Mouse (Mus musculus) left cerebral cortex, postnatal 4 days (tissue): ENCODE data around the gene Tmem259. TPM values are rescaled to one million over a fixed set of nuclear protein-coding genes. Genes with fewer than 3 reads are reported as not detected.
A peak's percentile ranks its signal among the peaks of the same experiment; 100 is the strongest.

Source experiments
- DNase-seq: peaks from one replicate; pipeline ENCODE4 v3.0.0-alpha.2; 2022
- intact Hi-C: fragments of 180-260 bp; cut with DNase I; formaldehyde crosslinking; loops from one replicate; pipeline ENCODE4 v1.15.1; 2025
- total RNA-seq, 2 experiments: library from RNA; stranded (reverse); gene quantifications; 2 replicates each; pipeline ENCODE4 v1.2.3; 2021

Tmem259 gene
- total RNA-seq, 2 experiments from 2014 or later, result 117 to 127 TPM

DNA sequence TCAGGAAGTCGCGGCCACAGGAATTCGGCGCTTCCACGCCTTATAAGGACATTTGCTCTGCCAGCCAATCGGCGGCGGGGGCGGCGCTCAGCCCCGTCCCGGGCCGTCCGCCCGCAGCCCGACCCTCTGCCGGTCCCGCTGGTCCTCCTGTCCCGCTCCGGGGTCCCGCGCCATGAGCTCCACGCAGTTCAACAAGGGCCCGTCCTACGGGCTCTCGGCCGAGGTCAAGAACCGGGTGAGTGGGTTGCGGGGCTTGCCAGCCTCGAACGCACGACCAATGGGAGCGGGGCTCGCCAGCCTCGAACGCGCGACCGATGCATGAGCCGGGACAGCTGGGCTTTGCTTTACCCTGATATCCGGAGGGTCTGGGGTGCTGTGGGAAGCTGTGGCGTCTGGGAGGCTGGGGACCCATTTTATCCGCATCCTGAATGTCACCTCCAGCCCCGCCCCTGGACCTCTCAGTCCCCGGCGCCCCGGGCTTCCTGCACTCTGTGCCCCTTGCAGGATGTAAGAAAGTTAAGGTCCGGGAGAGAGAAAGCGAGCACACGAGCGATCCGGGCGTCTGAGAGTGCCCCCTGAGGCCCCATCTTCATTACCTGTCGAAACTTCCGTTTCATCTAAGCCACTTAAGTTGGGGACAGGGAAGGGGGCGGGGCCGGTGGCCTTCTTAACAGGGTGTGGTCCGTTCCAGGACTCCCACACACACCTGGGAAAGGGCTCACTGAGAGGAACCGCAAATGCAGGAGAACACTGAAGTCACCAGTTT is 4.6 kb upstream of the Tmem259 start, which contains the start of gene Cnn2:
TSS of gene Cnn2 (plus strand) at position 79 of the 766 bp plus-strand sequence.
- no peak for DNase-seq

DNA sequence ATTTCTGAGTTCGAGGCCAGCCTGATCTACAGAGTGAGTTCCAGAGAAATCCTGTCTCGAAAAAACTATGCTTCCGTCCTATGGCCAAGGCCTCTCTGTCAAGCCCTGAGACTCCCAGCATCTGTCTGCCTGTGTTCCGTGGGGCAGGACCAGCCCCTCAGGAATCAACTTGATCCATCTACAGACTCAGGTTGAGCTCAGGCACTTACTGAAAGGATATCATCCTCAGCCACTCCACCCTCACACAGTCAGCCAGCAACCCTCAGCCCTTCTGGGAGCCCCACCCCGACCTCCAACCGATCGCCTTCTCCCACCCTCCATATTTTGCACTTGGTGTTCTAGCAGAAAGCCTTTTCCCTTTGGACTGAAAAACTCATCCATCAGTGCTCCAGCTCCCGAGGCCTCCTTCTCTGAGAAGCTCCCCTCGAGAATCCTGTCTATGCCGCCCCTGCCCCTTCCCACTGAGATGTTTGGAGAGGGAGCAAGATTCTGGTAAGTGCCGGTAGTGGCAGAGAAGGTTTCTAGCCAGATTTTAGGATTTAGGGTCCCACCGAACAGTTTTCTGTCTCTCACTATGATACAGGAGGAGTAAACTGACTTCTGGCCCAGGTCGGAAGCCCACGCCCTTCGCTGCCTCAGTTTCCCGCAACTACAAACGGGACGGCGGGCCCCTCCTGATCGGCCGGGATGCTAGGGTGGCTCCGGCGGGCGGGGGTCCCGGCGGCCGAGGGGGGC is 3.8 kb upstream of the Tmem259 start:
- intact Hi-C loops, result loop anchor here (10.0 kb wide), 1 partner anchor 127 kb away; the partner anchor contains the start of gene Stk11
- no peak for DNase-seq

More for the DNA sequence above, 4.6 kb upstream of the Tmem259 start, which contains the start of gene Cnn2:
- intact Hi-C loops, result loop anchor here (10.0 kb wide), 1 partner anchor 126 kb away; the partner anchor contains the start of gene Stk11

DNA sequence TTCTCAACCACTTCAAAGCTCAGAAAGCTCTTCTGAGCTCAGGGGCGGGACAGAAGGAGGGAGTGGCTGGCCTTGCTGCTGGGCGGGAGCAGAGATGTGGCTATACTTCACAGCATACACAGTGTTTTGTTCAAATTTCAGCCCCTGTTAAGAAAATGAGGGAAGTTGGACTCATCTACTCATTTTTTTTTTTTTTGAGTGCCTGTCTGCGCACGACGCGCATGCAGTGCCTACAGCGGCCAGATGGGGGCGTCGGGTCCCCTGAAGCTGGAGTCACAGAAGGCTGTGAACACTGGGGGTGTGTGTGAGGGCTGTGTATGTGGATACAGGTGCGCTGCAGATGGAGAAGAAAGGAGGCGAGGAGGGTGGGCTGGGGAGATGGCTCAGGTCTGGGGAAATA is 2.8 kb upstream of the Tmem259 start:
- intact Hi-C loops, result loop anchor here (10.0 kb wide), 1 partner anchor 128 kb away; the partner anchor contains the start of gene Stk11
- peak; percentile 91 for DNase-seq

DNA sequence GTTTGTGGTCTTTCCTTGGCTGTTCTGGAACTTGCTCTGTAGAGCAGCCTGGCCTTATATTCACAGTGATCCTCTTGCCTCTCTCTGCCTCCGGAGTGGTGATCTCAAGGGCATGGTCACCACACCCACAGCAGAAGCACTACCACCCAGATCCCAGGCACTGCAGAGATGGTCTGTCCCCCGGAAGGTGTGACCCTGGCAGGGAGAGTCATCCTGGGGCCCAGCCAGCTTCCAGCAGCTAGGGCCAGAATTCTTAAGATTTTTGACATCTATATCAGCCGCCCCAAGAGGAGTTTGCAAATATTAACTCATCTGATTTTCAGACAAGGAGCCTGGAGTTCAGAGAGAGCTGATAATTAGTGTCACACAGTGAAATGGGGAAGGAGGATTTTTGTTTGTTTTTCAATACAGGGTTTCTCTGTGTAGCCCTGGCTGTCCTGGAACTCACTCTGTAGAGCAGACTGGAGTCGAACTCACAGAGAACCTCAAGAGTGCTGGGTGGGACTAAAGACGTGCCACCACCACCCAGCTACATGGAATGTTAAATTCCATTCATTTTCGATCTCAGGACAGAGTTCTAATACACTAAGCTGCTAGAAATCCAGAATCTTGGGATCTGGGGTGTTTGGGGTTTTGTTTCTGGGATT is 2.2 kb upstream of the Tmem259 start:
- DNase-seq, result no peak
- intact Hi-C loops, result loop anchor here (10.0 kb wide), 1 partner anchor 128 kb away; the partner anchor contains the start of gene Stk11

DNA sequence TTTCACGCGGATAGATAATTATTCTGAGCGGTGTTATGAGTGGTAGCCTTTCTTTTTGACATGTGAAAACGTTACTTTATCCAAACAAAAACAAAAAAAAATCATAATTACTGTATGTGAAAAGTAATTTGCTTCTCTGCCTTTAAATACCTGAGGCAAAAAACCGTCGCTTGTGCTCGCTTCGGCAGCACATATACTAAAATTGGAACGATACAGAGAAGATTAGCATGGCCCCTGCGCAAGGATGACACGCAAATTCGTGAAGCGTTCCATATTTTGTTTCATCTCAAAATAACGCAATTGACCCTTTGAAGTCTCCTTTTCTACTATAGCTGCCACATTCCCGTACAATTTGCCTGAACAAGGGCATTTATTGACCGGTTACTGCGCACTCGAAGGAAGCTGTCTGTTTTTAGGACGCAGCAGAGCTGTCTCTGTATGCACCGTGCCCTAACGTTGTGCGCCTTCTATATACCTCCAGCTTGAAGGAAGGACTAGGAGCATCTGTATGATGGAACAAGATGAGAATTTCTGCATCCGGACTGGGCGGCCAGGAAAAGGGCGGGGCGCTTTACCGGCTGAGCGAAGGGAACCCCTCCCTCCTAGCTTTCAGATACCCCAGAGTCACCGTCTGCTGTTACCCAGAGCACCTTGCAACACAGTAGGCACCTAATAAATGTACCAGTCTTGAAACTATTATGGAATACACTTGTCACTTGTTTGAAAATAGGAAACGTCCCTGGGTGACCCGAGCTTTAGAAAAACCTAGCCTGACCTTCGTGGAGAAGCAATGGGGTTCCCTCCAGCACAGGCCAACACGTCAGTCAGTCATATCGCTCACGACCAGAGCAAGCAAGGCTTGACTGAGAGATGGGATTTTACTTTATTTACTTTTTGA is 1.5 kb upstream of the Tmem259 start:
- DNase-seq, result peak; percentile 52
- intact Hi-C loops, result loop anchor here (10.0 kb wide), 1 partner anchor 129 kb away; the partner anchor contains the start of gene Stk11

DNA sequence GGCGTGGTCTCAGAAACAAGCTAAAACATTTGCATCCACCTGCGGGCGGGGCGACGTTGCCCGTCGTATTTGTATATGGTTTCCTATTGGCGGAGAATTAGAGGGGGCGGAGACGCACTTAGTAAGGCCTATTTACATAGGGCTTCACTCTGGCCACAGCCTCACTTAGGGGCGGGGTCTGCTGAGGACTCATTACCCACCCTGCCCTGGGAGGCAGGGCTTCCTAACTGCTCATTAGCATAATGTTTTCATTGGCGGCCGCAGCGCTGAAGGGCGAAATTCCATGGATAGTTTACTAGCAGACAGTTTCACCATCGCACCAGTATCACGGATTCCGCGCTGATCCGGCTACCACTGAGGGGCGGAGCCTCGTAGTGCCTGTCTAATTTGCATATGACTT is 741 bp upstream of the Tmem259 start:
- intact Hi-C loops, result loop anchor here (10.0 kb wide), 1 partner anchor 130 kb away; the partner anchor contains the start of gene Stk11
- DNase-seq, result peak; percentile 97

DNA sequence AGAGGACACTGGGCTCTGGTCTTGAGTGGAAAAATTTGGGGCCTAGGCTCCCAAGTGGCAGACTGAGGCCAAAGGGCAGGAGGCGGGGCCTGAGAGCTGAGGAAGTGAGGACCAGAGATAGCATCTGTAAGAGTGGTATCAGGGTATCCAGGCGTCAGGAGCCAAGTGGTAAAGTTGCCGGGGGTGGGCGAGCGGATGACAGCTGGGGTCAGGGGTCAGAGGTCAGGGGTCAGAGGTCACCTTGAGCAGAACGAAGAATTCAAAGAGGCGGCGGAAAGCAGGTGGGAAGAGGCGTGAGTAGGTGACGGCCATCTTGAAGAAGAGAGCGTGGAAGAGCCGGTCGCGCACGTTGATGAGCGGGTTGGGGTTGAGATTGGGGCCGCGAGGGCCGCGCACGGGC is 460 bp downstream of the Tmem259 start:
- intact Hi-C loops, result loop anchor here (10.0 kb wide), 1 partner anchor 131 kb away; the partner anchor contains the start of gene Stk11
- peak; percentile 59 for DNase-seq

DNA sequence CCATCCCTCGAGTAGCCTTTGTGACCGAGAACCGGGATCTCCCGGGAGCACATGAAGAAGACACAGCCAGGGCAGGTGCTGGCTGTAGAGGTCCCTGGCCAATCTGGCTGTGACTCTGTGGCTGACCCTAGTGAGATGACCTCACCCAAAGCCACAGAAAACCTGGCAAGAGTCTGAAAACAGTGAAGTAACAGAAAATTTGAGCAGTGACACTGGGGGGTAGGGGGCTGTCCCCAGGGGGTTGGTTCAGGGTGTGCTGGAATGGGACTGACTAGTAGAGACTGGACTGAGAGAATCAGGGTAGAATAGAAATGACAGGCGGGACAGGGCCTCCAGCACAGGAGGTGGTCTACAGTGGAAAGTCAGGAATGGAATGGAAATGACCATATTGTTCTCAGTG is 925 bp downstream of the Tmem259 start:
- intact Hi-C loops, result loop anchor here (10.0 kb wide), 1 partner anchor 132 kb away; the partner anchor contains the start of gene Stk11
- no peak for DNase-seq

DNA sequence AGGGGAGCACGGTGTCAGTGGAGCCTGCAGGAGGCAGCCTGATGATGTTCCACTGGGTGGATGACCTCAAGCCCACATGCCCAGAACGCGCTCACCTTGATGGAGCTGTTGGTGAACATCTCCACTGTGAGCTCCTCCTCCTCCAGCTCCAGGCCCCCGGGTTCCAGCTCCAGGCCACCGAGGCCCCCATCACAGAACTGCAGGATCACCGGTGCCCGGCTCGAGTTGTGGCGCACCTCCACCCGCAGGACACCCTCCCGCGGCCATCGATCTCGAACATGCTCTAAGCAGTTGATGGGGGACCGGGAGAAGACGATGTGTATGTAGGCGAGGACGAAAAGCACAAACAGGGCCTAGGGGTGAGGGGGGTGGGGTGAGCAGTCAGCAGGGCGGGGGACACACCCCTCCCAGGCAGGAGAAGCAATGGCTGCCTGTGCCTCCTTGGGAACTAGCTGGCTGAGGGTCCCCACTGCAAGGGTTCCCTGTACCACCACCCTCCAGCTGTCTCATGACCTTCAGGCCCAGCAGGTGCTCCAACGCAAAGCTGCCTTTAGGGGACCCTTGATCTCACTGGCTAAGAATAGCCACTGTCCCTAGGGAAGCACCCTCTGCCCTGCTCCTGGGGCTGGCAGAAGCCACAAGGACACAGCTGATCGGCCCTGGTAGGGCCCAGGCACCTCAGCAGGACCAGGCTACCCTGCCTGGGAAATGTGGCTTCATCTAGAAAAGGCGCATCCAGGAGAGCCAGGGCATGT is 4.6 kb downstream of the Tmem259 start:
- no peak for DNase-seq
- intact Hi-C loops, result loop anchor here (10.0 kb wide), 1 partner anchor 135 kb away; the partner anchor contains the start of gene Stk11

DNA sequence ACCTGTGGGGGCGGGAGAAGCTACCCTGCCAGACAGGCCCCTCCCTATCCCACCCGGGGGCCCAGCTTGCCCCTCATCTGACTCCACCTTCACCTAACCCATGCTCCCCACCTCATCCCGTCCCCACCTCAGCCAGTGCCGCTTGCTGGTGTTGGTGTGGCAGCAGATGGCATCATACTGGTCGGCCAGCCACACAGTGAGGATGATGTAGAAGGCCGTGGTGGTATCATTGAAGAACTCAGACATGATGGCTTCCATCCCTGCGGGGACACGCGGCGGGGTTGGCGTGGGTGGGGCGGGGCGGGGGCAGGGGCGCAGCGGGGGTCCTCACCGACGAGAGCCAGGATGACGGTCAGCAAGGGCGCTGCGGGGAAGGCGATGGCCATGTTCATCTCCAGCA is 6.1 kb downstream of the Tmem259 start:
- DNase-seq, result no peak
- intact Hi-C loops, result no loop called here

DNA sequence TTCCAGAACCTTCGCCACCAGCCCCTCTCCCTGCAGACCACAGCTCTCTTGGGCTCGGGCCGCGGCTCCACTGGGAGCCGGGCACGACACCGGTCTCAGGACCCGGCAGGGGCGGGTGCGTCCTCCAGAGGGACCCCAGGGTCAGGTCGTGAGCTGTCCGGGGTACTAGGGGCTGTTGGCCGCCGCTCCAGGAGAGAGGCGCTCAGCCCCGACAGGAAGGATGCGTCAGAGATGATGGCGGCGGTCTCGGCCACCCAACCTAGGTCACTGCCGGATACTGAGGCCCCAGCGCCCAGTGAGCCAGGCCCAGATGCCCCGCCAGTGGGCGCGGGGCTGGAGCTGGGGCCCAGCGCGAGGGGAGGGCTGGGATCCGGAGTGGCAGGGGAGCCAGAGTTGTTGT is 6.8 kb downstream of the Tmem259 start:
- intact Hi-C loops, result no loop called here
- no peak for DNase-seq

DNA sequence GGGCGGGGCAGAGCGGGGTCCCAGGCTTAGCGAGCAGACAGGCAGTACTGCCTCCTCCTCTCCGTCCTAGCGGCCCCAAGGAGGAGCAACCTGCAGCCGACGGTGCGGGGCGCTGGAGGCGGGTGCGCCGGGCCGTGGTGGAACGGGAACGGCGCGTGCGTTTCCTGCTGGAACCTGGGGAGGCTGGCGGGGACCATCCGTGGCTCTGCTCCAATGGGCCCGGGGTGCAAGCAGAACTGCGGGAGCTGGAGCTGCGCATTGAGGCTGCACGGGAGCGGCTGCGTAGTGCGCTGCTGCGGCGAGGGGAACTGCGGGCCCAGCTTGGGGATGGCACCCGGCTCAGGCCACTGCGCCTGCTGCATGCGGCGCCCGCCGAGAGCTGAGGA is 7.4 kb downstream of the Tmem259 start:
- intact Hi-C loops, result no loop called here
- no peak for DNase-seq

DNA sequence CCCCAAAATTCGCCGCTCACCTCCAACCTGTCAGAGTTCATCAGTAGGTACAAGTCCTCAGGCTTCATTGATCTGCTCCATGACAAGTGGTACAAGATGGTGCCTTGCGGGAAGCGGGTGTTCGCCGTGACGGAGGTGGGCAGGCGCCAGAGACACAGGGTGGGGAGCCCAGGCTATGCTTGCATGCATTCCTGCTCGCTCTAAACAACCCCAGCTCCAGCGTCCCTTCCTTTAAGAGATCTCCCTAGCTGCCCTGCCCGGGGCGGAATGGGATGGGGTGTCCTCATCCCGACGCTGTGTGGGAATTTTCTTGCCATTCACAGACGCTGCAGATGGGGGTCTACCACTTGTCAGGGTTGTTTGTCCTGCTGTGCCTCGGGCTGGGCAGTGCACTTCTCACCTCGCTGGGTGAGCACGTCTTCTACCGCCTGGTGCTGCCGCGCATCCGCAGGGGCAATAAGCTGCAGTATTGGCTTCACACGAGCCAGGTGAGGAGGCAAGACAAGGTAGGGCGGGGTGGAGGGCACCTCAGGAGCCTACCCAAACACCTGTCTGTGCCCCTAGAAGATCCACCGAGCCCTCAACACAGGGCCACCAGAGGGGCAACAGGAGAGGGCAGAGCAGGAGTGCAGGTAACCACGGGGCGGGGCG is 7.9 kb downstream of the Tmem259 start:
- no peak for DNase-seq
- intact Hi-C loops, result no loop called here

DNA sequence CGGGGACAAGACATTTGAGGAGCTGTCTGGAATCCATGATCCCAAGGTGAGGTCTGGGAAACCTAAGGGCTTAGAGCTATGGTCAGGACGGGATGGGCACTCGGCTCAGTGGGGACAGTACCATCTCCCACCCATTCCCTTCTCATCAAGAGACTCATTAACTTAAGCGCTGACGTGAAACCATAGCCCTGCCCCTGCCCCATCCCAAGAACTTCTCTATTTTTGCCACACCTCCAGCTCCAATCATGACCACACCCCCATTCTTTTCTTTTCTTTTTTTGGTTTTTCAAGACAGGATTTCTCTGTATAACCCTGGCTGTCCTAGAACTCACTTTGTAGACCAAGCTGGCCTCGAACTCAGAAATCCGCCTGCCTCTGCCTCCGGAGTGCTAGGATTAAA is 9.5 kb downstream of the Tmem259 start:
- DNase-seq, result no peak
- intact Hi-C loops, result no loop called here

DNA sequence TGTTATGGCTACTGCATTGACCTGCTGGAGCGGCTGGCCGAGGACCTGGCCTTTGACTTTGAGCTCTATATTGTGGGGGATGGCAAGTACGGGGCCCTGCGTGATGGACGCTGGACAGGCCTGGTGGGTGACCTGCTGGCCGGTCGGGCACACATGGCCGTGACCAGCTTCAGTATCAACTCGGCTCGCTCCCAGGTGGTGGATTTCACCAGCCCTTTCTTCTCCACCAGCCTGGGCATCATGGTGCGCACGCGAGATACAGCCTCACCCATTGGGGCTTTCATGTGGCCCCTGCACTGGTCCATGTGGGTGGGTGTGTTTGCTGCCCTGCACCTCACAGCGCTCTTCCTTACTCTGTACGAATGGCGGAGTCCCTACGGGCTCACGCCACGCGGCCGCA is 10.0 kb downstream of the Tmem259 start:
- no peak for DNase-seq
- intact Hi-C loops, result no loop called here

DNA sequence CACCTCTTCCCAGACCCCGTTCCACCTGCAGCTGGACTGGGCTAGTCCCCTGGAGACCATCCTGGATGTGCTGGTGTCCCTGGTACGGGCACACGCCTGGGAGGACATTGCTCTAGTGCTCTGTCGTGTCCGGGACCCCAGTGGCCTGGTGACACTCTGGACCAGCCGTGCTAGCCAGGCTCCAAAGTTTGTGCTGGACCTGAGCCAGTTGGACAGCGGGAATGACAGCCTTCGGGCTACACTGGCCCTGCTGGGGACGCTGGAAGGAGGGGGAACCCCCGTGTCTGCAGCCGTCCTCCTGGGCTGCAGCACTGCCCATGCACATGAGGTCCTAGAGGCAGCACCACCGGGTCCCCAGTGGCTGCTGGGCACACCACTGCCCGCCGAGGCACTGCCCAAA is 11.3 kb downstream of the Tmem259 start:
- no peak for DNase-seq

DNA sequence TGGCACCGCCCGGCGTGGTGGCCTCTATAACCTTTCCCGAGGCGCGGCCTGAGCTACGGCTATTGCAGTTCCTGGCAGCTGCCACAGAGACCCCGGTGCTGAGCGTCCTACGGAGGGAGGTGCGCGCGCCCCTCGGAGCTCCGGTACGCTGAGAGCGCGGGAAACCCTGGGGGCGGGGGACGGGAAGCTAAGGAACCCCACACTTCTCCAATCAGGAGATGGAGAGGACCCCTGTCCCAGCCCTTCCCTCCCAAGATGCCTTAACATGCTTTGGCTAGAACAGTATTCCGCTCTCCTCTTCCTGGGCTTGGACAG is 13.0 kb downstream of the Tmem259 start:
- DNase-seq, result no peak
- intact Hi-C loops, result no loop called here

More for the DNA sequence above, 11.3 kb downstream of the Tmem259 start:
- intact Hi-C loops, result no loop called here

DNA sequence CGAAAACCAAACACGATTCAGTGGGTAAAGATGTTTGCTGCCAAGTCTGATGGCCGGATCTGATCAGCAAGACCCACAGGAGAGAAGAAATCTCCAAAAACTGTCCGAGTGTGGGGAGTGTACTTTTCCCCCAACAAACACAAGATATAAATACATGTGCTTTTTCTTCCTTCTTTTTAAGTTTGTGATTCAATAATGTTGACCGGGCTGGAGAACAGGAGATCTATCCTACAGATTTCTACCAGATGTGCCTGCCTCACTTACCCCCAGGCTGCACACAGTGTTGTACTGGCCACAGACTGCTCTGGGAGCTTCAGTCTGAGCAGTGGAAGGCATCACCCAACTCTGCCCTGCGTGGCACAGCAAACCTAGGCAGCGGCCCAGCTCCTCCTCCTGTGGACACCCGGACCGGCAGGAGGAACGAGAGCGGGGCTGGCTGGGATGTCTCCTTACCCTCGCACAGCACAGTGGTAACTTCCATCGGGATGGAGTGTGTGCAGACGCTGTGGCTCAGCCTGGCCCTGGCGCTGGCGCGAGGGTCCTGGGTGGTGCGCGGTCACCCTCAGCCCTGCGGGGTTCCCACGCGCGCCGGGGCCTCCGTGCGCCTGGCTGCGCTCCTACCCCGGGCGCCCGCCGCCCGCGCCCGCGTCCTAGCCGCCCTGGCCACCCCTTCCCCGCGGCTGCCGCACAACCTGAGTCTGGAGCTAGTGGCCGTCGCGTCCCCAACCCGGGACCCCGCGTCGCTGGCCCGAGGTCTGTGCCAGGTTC is 13.5 kb downstream of the Tmem259 start, which contains the start of gene Grin3b:
TSS of gene Grin3b (plus strand) at position 301 of the 768 bp plus-strand sequence.
- no peak for DNase-seq
- intact Hi-C loops, result no loop called here
